Mouse (Mus musculus) small intestine, adult 2 months (tissue): Measurements from ENCODE around the gene Slamf9. TPM values are rescaled to one million over a fixed set of nuclear protein-coding genes. Genes with fewer than 3 reads are reported as not detected.
A peak's percentile ranks its signal among the peaks of the same experiment; 100 is the strongest.

Experiments
- H3K27ac ChIP-seq: fragments of 200-500 bp; 2 replicates; pipeline ENCODE4 v1.5.1; 2012; ENCODE audit warnings: low read depth, low read length, control low read depth, inconsistent platforms; ENCODE audit not compliant: insufficient read depth
- H3K27me3 ChIP-seq: fragments of 200-500 bp; 2 replicates; pipeline ENCODE4 v1.6.1; 2012; ENCODE audit warnings: mild to moderate bottlenecking, moderate library complexity, low read length, inconsistent platforms; ENCODE audit not compliant: control insufficient read depth, insufficient read depth
- H3K36me3 ChIP-seq: fragments of 200-500 bp; 2 replicates; pipeline ENCODE4 v1.6.1; 2012; ENCODE audit warnings: mild to moderate bottlenecking, low read length, control low read depth, inconsistent platforms; ENCODE audit not compliant: control insufficient read depth, insufficient read depth
- H3K4me1 ChIP-seq: fragments of 200-500 bp; 2 replicates; pipeline ENCODE4 v1.6.1; 2012; ENCODE audit warnings: low read length, inconsistent platforms, mixed read lengths; ENCODE audit not compliant: control insufficient read depth, insufficient read depth, insufficient read length
- H3K4me3 ChIP-seq: fragments of 200-500 bp; 2 replicates; pipeline ENCODE4 v1.5.1; 2012; ENCODE audit warnings: low read depth, mild to moderate bottlenecking, control low read depth, inconsistent platforms, low read length, moderate library complexity
- CTCF ChIP-seq: fragments of 200-500 bp; IDR thresholded peaks from 2 replicates; pipeline ENCODE4 v1.5.1; 2012; ENCODE audit warnings: low read depth, mild to moderate bottlenecking, control low read depth, inconsistent platforms, low read length, moderate library complexity, mixed read lengths; ENCODE audit not compliant: insufficient replicate concordance, insufficient read length; ENCODE audit errors: extremely low read depth
- POLR2A ChIP-seq: fragments of 200-500 bp; IDR thresholded peaks from 2 replicates; pipeline ENCODE4 v1.6.1; 2012; ENCODE audit warnings: low read depth, mild to moderate bottlenecking, control low read depth, inconsistent platforms, low read length, moderate library complexity
- WGBS: fragments of 180-500 bp; shearing (Covaris S2); methylation state at CpG from one replicate; pipeline ENCODE4 v1.1.7; 2018; 5-methylcytosine and 5-hydroxymethylcytosine counted together
- polyA plus RNA-seq: library from polyadenylated mRNA; depleted of rRNA; stranded (reverse); fragments of >200 nt; gene quantifications from 2 replicates; pipeline ENCODE4 v1.2.3, GENCODE M21; 2012

The Slamf9 gene
- polyA plus RNA-seq, 1 experiment, result 2.1 TPM

- H3K4me1 ChIP-seq, result peaks cover 16% of the 10 kb centered on the region; the same call in 1 of the 2 replicates
- H3K27me3 ChIP-seq, result no peaks in the 10 kb centered on the region
- H3K36me3 ChIP-seq, result no peaks in the 10 kb centered on the region
- WGBS, result 18% methylated on average over 2 of the region's 2 CpGs
- no peak overlapping the region for H3K4me3 ChIP-seq
- TF ChIP-seq CTCF, result no peak
- no peak for TF ChIP-seq POLR2A
- peak overlapping the region; percentile 99 for H3K27ac ChIP-seq
Measured at GRCm38 (mm10) chr1:172461602-172462001, 13.6 kb upstream of the Slamf9 start.

GRCm38 (mm10) chr1:172462534-172462933 lies 12.6 kb upstream of the Slamf9 start:
- Histone ChIP-seq H3K27me3 (no peaks in the 10 kb centered on the region), H3K27ac (peak overlapping the region; percentile 99), H3K36me3 (no peaks in the 10 kb centered on the region), H3K4me1 (peaks cover 16% of the 10 kb centered on the region; the same call in 1 of the 2 replicates), H3K4me3 (peak overlapping the region; percentile 60)
- TF ChIP-seq POLR2A (no peak), CTCF (no peak)
- 22% methylated on average over 3 of the region's 3 CpGs for WGBS

GRCm38 (mm10) chr1:172463387-172464333 lies 11.5 kb upstream of the Slamf9 start:
- no peak overlapping the region for H3K4me3 ChIP-seq
- no peaks in the 10 kb centered on the region for H3K27me3 ChIP-seq
- H3K27ac ChIP-seq, result peak overlapping the region; percentile 93
- TF ChIP-seq CTCF, result no peak
- peaks cover 16% of the 10 kb centered on the region; the same call in 1 of the 2 replicates for H3K4me1 ChIP-seq
- 58% methylated on average over 16 of the region's 16 CpGs for WGBS
- no peaks in the 10 kb centered on the region for H3K36me3 ChIP-seq

- Histone ChIP-seq H3K4me1 (peaks cover 5% of the 10 kb centered on the region; the same call in 1 of the 2 replicates), H3K27ac (no peak overlapping the region), H3K27me3 (no peaks in the 10 kb centered on the region), H3K4me3 (no peak overlapping the region), H3K36me3 (no peaks in the 10 kb centered on the region)
- no peak for TF ChIP-seq POLR2A
- no peak for TF ChIP-seq CTCF
- 93% methylated on average over 11 of the region's 11 CpGs for WGBS
Measured at GRCm38 (mm10) chr1:172468301-172468877, 6.8 kb upstream of the Slamf9 start.

GRCm38 (mm10) chr1:172469373-172469772 lies 5.8 kb upstream of the Slamf9 start:
- Histone ChIP-seq H3K36me3 (no peaks in the 10 kb centered on the region), H3K4me3 (no peak overlapping the region), H3K4me1 (peaks cover under 1% of the 10 kb centered on the region; the same call in 1 of the 2 replicates), H3K27me3 (no peaks in the 10 kb centered on the region), H3K27ac (no peak overlapping the region)
- 74% methylated on average over 5 of the region's 5 CpGs for WGBS
- TF ChIP-seq CTCF, result no peak
- TF ChIP-seq POLR2A, result no peak

- no peaks in the 10 kb centered on the region for H3K27me3 ChIP-seq
- H3K36me3 ChIP-seq, result no peaks in the 10 kb centered on the region
- H3K27ac ChIP-seq, result no peak overlapping the region
- no peak overlapping the region for H3K4me3 ChIP-seq
- no peaks in the 10 kb centered on the region; the same call in 1 of the 2 replicates for H3K4me1 ChIP-seq
- 73% methylated on average over 8 of the region's 8 CpGs for WGBS
- TF ChIP-seq CTCF (no peak), POLR2A (no peak)
Measured at GRCm38 (mm10) chr1:172469810-172470448, 5.2 kb upstream of the Slamf9 start.
